Comparison of ENCODE assay signal across 25 mouse cellular contexts in genomic region chr9:66051493-66051892, GRCm38 (mm10). TPM values are rescaled to one million over a fixed set of nuclear protein-coding genes. Genes with fewer than 3 reads are reported as not detected.
DNase-seq lines count a peak whose midpoint lies in the region; ATAC-seq and TF ChIP-seq lines count a peak whose summit lies in the region.
"Had no signal": no experiment of that assay in that cellular context is flagged by ENCODE, and none has a peak within 500 bp of the region (broad histone marks: within the 10 kb centered on the region; RNA-seq: fewer than 3 reads in every experiment).

No protein-coding gene starts in this region.

- no peaks in the 10 kb centered on the region for H3K4me1 ChIP-seq in lung, embryonic 14.5 days (ENCODE audit: insufficient read depth)
- H3K4me1 ChIP-seq in lung, postnatal 0 days (ENCODE audit: insufficient read depth, low read depth, low read length): no peaks in the 10 kb centered on the region
- peaks cover 4 to 14% of the 10 kb centered on the region in 2 experiments for H3K4me1 ChIP-seq in MEL (ENCODE audit: control insufficient read depth in 1 of 2, insufficient read depth in 2 of 2, low read length in 2 of 2)
- H3K4me1 ChIP-seq: embryonic facial prominence, embryonic 10.5 days; embryonic facial prominence, embryonic 12.5 days; forebrain, embryonic 13.5 days; forebrain, embryonic 15.5 days had no signal

- no peak overlapping the region for H3K9ac ChIP-seq in lung, embryonic 14.5 days
- no peak overlapping the region for H3K9ac ChIP-seq in lung, postnatal 0 days (replicated peaks; ENCODE audit: low read depth)
- H3K9ac ChIP-seq in MEL (ENCODE audit: control insufficient read depth, low read depth, low read length, poor library complexity, severe bottlenecking): peak overlapping the region; percentile 24
- H3K9ac ChIP-seq: embryonic facial prominence, embryonic 12.5 days; forebrain, embryonic 13.5 days; forebrain, embryonic 15.5 days; forebrain, postnatal 0 days had no signal

- WGBS in lung, embryonic 14.5 days: 44% methylated on average over 4 of the region's 4 CpGs
- WGBS in lung, postnatal 0 days: 45% methylated on average over 4 of the region's 4 CpGs

- TF ChIP-seq RAD21 in MEL (IDR thresholded peaks at IDR 0.05; ENCODE audit: low read depth, low read length): no peak

- no peaks in the 10 kb centered on the region for H3K36me3 ChIP-seq in lung, embryonic 14.5 days (ENCODE audit: insufficient read depth)
- H3K36me3 ChIP-seq in lung, postnatal 0 days (ENCODE audit: insufficient read depth, low read length): no peaks in the 10 kb centered on the region
- H3K36me3 ChIP-seq in MEL (ENCODE audit: control insufficient read depth in 1 of 2, insufficient read depth in 2 of 2, low read length in 2 of 2): peaks cover 0 to 16% of the 10 kb centered on the region in 2 experiments; a peak in 2 of 4 replicates
- H3K36me3 ChIP-seq: embryonic facial prominence, embryonic 12.5 days; forebrain, embryonic 15.5 days; G1E had no signal

- H3K27me3 ChIP-seq in lung, embryonic 14.5 days (ENCODE audit: insufficient read depth, low read length): no peaks in the 10 kb centered on the region
- H3K27me3 ChIP-seq in lung, postnatal 0 days (replicated peaks; ENCODE audit: insufficient read depth, low read length): no peaks in the 10 kb centered on the region
- H3K27me3 ChIP-seq in MEL (ENCODE audit: control insufficient read depth in 1 of 2, insufficient read depth in 2 of 2, low read length in 2 of 2): no peaks in the 10 kb centered on the region
- H3K27me3 ChIP-seq: CH12.LX; embryonic facial prominence, embryonic 12.5 days; forebrain, embryonic 13.5 days; forebrain, embryonic 15.5 days had no signal

- H3K4me3 ChIP-seq in lung, embryonic 14.5 days (ENCODE audit: low read depth, low read length): no peak overlapping the region
- H3K4me3 ChIP-seq in lung, postnatal 0 days (ENCODE audit: low read depth, low read length): no peak overlapping the region
- no peak overlapping the region for H3K4me3 ChIP-seq in MEL (ENCODE audit: control insufficient read depth in 1 of 2, insufficient read depth in 1 of 2, low read depth in 2 of 2, low read length in 2 of 2)
- H3K4me3 ChIP-seq: embryonic facial prominence, embryonic 10.5 days; embryonic facial prominence, embryonic 12.5 days; forebrain, embryonic 13.5 days; forebrain, embryonic 15.5 days had no signal

- no peak for TF ChIP-seq EP300 in lung, postnatal 0 days (IDR thresholded peaks at IDR 0.05)
- TF ChIP-seq EP300 in MEL (IDR thresholded peaks at IDR 0.05; ENCODE audit: low read depth in 1 of 2, low read length in 2 of 2): no peak

- no peaks in the 10 kb centered on the region for H3K9me3 ChIP-seq in lung, embryonic 14.5 days (ENCODE audit: low read depth, low read length)
- H3K9me3 ChIP-seq in lung, postnatal 0 days (ENCODE audit: low read length): no peaks in the 10 kb centered on the region; the same call in 1 of the 2 replicates
- H3K9me3 ChIP-seq in MEL (replicated peaks; ENCODE audit: insufficient read depth, low read length): no peaks in the 10 kb centered on the region
- H3K9me3 ChIP-seq: embryonic facial prominence, embryonic 12.5 days; forebrain, embryonic 15.5 days had no signal

- no peak overlapping the region for H3K4me2 ChIP-seq in lung, embryonic 14.5 days
- no peak overlapping the region for H3K4me2 ChIP-seq in lung, postnatal 0 days (replicated peaks; ENCODE audit: low read depth, low read length)
- H3K4me2 ChIP-seq: embryonic facial prominence, embryonic 12.5 days; forebrain, embryonic 13.5 days; forebrain, embryonic 15.5 days had no signal

- TF ChIP-seq CTCF in lung, embryonic 14.5 days (IDR thresholded peaks at IDR 0.05; ENCODE audit: low read depth): no peak
- no peak for TF ChIP-seq CTCF in lung, postnatal 0 days (IDR thresholded peaks at IDR 0.05)
- TF ChIP-seq CTCF in MEL (IDR thresholded peaks at IDR 0.05 in 2 of 3, conservative IDR thresholded peaks at IDR 0.05 in 1 of 3; ENCODE audit: control insufficient read depth in 1 of 3, insufficient read depth in 1 of 3, low read depth in 2 of 3, low read length in 3 of 3, poor library complexity in 1 of 3, severe bottlenecking in 1 of 3): no peak

- TF ChIP-seq POLR2A in MEL (IDR thresholded peaks at IDR 0.05; ENCODE audit: control insufficient read depth in 1 of 2, insufficient read depth in 1 of 2, low read depth in 1 of 2, low read length in 2 of 2, poor library complexity in 1 of 2): no peak

- no peak for ATAC-seq in lung, embryonic 14.5 days (ENCODE audit: insufficient read depth)
- no peak for ATAC-seq in lung, postnatal 0 days
- ATAC-seq: CD4-positive, CD25-positive, alpha-beta regulatory T cell, adult 4 months; forebrain, embryonic 13.5 days; forebrain, embryonic 15.5 days; forebrain, postnatal 0 days had no signal

- no peak overlapping the region for H3K27ac ChIP-seq in lung, embryonic 14.5 days (ENCODE audit: low read depth)
- no peak overlapping the region for H3K27ac ChIP-seq in lung, postnatal 0 days (ENCODE audit: low read length)
- H3K27ac ChIP-seq in MEL (ENCODE audit: control insufficient read depth, low read depth, low read length): peak overlapping the region; percentile 50
- H3K27ac ChIP-seq: embryonic facial prominence, embryonic 10.5 days; embryonic facial prominence, embryonic 12.5 days; forebrain, embryonic 13.5 days; forebrain, embryonic 15.5 days had no signal

- no peaks in the 10 kb centered on the region for H3K79me2 ChIP-seq in MEL (ENCODE audit: control insufficient read depth, insufficient read depth, low read length, poor library complexity)

- peak; percentile 30 for DNase-seq in heart, adult 11 months
- no peak for DNase-seq in heart, postnatal 4 days
- peak; percentile 32 for DNase-seq in lung, embryonic 14.5 days
- no peak for DNase-seq in lung, postnatal 0 days (ENCODE audit: low spot score)
- peak; percentile 66 for DNase-seq in MEL (ENCODE audit: low read depth, low spot score)
- DNase-seq in embryo, embryonic 9.5 days (ENCODE audit: extremely low spot score): no peak
- DNase-seq in urinary bladder, postnatal 36 days (ENCODE audit: low spot score in 2 of 2): no peak
- DNase-seq: adrenal gland, adult 2 months; adrenal gland, postnatal 10 days; adrenal gland, postnatal 25 days; B cell, adult 2 months; cerebellum, adult 11-12 months; cerebellum, adult 2 months; cerebellum, adult 9-10 months; cerebellum, postnatal 14 days; cerebellum, postnatal 36 days; embryo, embryonic 11 days; forebrain, postnatal 0 days had no signal

TF ChIP-seq in MEL, 35 proteins besides CTCF, POLR2A, EP300 and RAD21:
- TF ChIP-seq ZNF384 (IDR thresholded peaks at IDR 0.05; ENCODE audit: low read depth, low read length) (peak; percentile 96), ELF1 (IDR thresholded peaks at IDR 0.05; ENCODE audit: low read depth, low read length) (no peak)

RNA-seq across cellular contexts. Expression of gene Ppib, which starts 8.5 kb away (rescaled TPM):
- 100 to 1,000 TPM; 284 to 297 TPM for total RNA-seq in heart, postnatal 4 days (2021)
- 654 and 655 TPM in 2 replicates for polyA plus RNA-seq in lung, embryonic 14.5 days (2014; fragmentation: Nextera tagmentation; extraction: Ambion mirVana)
- 577 and 650 TPM in 2 replicates for polyA plus RNA-seq in lung, postnatal 0 days (2015; fragmentation: Nextera tagmentation; extraction: Ambion mirVana)
- 413 and 419 TPM in 2 replicates for total RNA-seq in MEL (2012; rRNA removed)
- polyA plus RNA-seq in MEL (2012; ENCODE audit: insufficient read depth in 1 of 2, insufficient read length in 2 of 2, low read depth in 1 of 2, low replicate concordance in 2 of 2, missing spikeins in 1 of 2): 100 to 1,000 TPM in 1 of 2 experiments, not detected in 1; 291 TPM

RNA-seq across cellular contexts. Expression of gene Snx22, which starts 18.0 kb away (rescaled TPM):
- 1 to 10 TPM; 1.1 to 1.2 TPM for total RNA-seq in heart, postnatal 4 days (2021)
- 11.0 and 11.1 TPM in 2 replicates for polyA plus RNA-seq in lung, embryonic 14.5 days (2014; fragmentation: Nextera tagmentation; extraction: Ambion mirVana)
- 25.7 and 28.3 TPM in 2 replicates for polyA plus RNA-seq in lung, postnatal 0 days (2015; fragmentation: Nextera tagmentation; extraction: Ambion mirVana)
- total RNA-seq in MEL (2012; rRNA removed): 7.1 and 10.1 TPM in 2 replicates
- under 1 TPM in 1 of 2 experiments, not detected in 1; 0.43 TPM for polyA plus RNA-seq in MEL (2012; ENCODE audit: insufficient read depth in 1 of 2, insufficient read length in 2 of 2, low read depth in 1 of 2, low replicate concordance in 2 of 2, missing spikeins in 1 of 2)
- polyA plus RNA-seq: G1E had no signal

Comparison
In these comparisons a context has a peak if more than half of its experiments do, and no peak if none do; other contexts are left out.
1. DNase-seq: peak in heart, adult 11 months (single experiment), lung, embryonic 14.5 days (single experiment) and MEL (single experiment); none in heart, postnatal 4 days (single experiment), lung, postnatal 0 days (single experiment), embryo, embryonic 9.5 days (single experiment) and urinary bladder, postnatal 36 days (0 of 2).